Mouse (Mus musculus) limb, embryonic 11.5 days (tissue): ENCODE measurements around the gene Slc1a2. TPM values are rescaled to one million over a fixed set of nuclear protein-coding genes. Genes with fewer than 3 reads are reported as not detected.
A peak's percentile ranks its signal among the peaks of the same experiment; 100 is the strongest.

ENCODE experiments used
- ATAC-seq: fragments of 200-750 bp; cut with Nextera tagmentation; 2 replicates; pipeline ENCODE4 v1.8.0; 2017; ENCODE audit warnings: low read depth; ENCODE audit not compliant: insufficient number of reproducible peaks, low FRiP score, low TSS enrichment
- DNase-seq: peaks from one replicate; pipeline ENCODE4 v3.0.0-alpha.2; 2015; ENCODE audit warnings: low spot score
- H3K27ac ChIP-seq: fragments of 300-500 bp; sonication (generic); replicated peaks from 2 replicates; pipeline ENCODE4 v1.5.1; 2014; ENCODE audit warnings: low read depth, mild to moderate bottlenecking, low read length
- H3K27me3 ChIP-seq: fragments of 300-500 bp; sonication (generic); 2 replicates; pipeline ENCODE4 v1.6.1; 2014; ENCODE audit warnings: mild to moderate bottlenecking, low read length, mixed read lengths; ENCODE audit not compliant: control insufficient read depth, insufficient read depth
- H3K36me3 ChIP-seq: fragments of 300-500 bp; sonication (generic); 2 replicates; pipeline ENCODE4 v1.6.1; 2014; ENCODE audit warnings: mild to moderate bottlenecking, low read length, moderate library complexity, mixed read lengths; ENCODE audit not compliant: control insufficient read depth, insufficient read depth
- H3K4me1 ChIP-seq: fragments of 300-500 bp; sonication (generic); 2 replicates; pipeline ENCODE4 v1.6.1; 2014; ENCODE audit warnings: low read length, mixed read lengths; ENCODE audit not compliant: control insufficient read depth, insufficient read depth
- H3K4me2 ChIP-seq: fragments of 300-500 bp; sonication (generic); 2 replicates; pipeline ENCODE4 v1.6.1; 2014; ENCODE audit warnings: low read depth, mild to moderate bottlenecking, moderate library complexity; ENCODE audit not compliant: severe bottlenecking
- H3K4me3 ChIP-seq: fragments of 300-500 bp; sonication (generic); 2 replicates; pipeline ENCODE4 v1.5.1; 2014; ENCODE audit warnings: low read depth, low read length
- H3K9ac ChIP-seq: fragments of 300-500 bp; sonication (generic); 2 replicates; pipeline ENCODE4 v1.6.1; 2014; ENCODE audit warnings: mild to moderate bottlenecking, low read length
- H3K9me3 ChIP-seq: fragments of 300-500 bp; sonication (generic); 2 replicates; pipeline ENCODE4 v1.6.1; 2016; ENCODE audit warnings: low read length; ENCODE audit not compliant: control insufficient read depth
- WGBS: fragments of 180-500 bp; shearing (Covaris S2); extraction: QIAGEN DNeasy Blood & Tissue Kit; methylation state at CpG from one replicate; pipeline ENCODE4 v1.1.7; 2014; 5-methylcytosine and 5-hydroxymethylcytosine counted together
- polyA plus RNA-seq: library from polyadenylated mRNA; unstranded; fragments of >200 nt; fragmentation: Nextera tagmentation; extraction: Ambion mirVana; gene quantifications from 2 replicates; pipeline ENCODE4 v1.2.1, GENCODE M21; 2014

Gene Slc1a2
- polyA plus RNA-seq, 1 experiment from 2014 or later, result 0.11 TPM

- H3K9me3 ChIP-seq, result no peaks in the 10 kb centered on the region
- H3K4me1 ChIP-seq, result no peaks in the 10 kb centered on the region
- H3K36me3 ChIP-seq, result no peaks in the 10 kb centered on the region
- DNase-seq (no peak), ATAC-seq (no peak)
- no peak overlapping the region for H3K4me3 ChIP-seq
- H3K4me2 ChIP-seq, result no peak overlapping the region
- no peak overlapping the region for H3K27ac ChIP-seq
- no peaks in the 10 kb centered on the region for H3K27me3 ChIP-seq
- H3K9ac ChIP-seq, result no peak overlapping the region
- WGBS, result 81% methylated on average over 7 of the region's 7 CpGs
Observed at GRCm38 (mm10) chr2:102712678-102713628, 54.5 kb downstream of the Slc1a2 start.

- Histone ChIP-seq H3K4me2 (no peak overlapping the region), H3K36me3 (no peaks in the 10 kb centered on the region), H3K27ac (no peak overlapping the region), H3K4me3 (no peak overlapping the region), H3K4me1 (no peaks in the 10 kb centered on the region), H3K27me3 (no peaks in the 10 kb centered on the region), H3K9me3 (no peaks in the 10 kb centered on the region), H3K9ac (no peak overlapping the region)
- WGBS, result 53% methylated on average over 2 of the region's 2 CpGs
- ATAC-seq, result peak; percentile 26; the same call in 1 of the 2 replicates
- DNase-seq, result no peak
Observed at GRCm38 (mm10) chr2:102714320-102714719, 55.9 kb downstream of the Slc1a2 start.

DNA sequence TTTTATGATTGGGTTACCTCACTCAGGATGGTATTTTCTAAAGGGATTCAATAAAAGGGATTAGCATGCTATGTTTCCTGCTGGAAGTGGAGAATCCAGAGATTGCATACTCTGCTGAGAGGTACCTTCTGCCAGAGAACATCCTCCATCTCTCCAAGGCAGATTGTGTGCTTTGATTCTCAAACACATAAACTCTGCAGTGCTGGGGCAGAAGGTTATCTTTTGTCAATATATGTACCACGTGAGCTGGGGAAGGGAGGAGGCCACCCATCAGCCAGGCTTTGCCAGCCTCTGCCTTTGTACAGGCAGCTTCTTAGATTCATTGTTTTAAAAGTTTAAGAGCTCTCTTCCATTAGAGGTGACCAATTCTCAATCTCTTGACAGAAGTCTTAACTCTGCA, 57.3 kb downstream of the Slc1a2 start:
- Histone ChIP-seq H3K4me3 (no peak overlapping the region), H3K36me3 (no peaks in the 10 kb centered on the region), H3K4me1 (no peaks in the 10 kb centered on the region), H3K27ac (no peak overlapping the region), H3K4me2 (no peak overlapping the region), H3K9me3 (no peaks in the 10 kb centered on the region), H3K9ac (no peak overlapping the region), H3K27me3 (no peaks in the 10 kb centered on the region)
- ATAC-seq, result no peak
- no peak for DNase-seq
- WGBS, result 48% methylated on average over 1 of the region's 1 CpGs

- no peaks in the 10 kb centered on the region for H3K36me3 ChIP-seq
- H3K9me3 ChIP-seq, result no peaks in the 10 kb centered on the region
- no peaks in the 10 kb centered on the region for H3K4me1 ChIP-seq
- no peak overlapping the region for H3K9ac ChIP-seq
- no peaks in the 10 kb centered on the region for H3K27me3 ChIP-seq
- H3K4me3 ChIP-seq, result no peak overlapping the region
- no peak overlapping the region for H3K4me2 ChIP-seq
- WGBS, result 82% methylated on average over 2 of the region's 2 CpGs
- DNase-seq (no peak), ATAC-seq (no peak)
- H3K27ac ChIP-seq, result no peak overlapping the region
Observed at GRCm38 (mm10) chr2:102721859-102722258, 63.4 kb downstream of the Slc1a2 start.

GRCm38 (mm10) chr2:102725054-102725453, 66.6 kb downstream of the Slc1a2 start:
- ATAC-seq, result no peak
- no peak overlapping the region for H3K4me2 ChIP-seq
- H3K36me3 ChIP-seq, result no peaks in the 10 kb centered on the region
- no peaks in the 10 kb centered on the region for H3K4me1 ChIP-seq
- no peak for DNase-seq
- H3K4me3 ChIP-seq, result no peak overlapping the region
- WGBS, result 74% methylated on average over 3 of the region's 3 CpGs
- no peak overlapping the region for H3K9ac ChIP-seq
- no peak overlapping the region for H3K27ac ChIP-seq
- no peaks in the 10 kb centered on the region for H3K27me3 ChIP-seq
- H3K9me3 ChIP-seq, result no peaks in the 10 kb centered on the region

- Histone ChIP-seq H3K4me3 (no peak overlapping the region), H3K4me1 (peaks cover 10% of the 10 kb centered on the region), H3K9me3 (no peaks in the 10 kb centered on the region), H3K9ac (no peak overlapping the region), H3K36me3 (no peaks in the 10 kb centered on the region), H3K4me2 (0 out of 2 replicates have a peak overlapping the region, but pooled peaks have one; percentile 25), H3K27ac (no peak overlapping the region), H3K27me3 (no peaks in the 10 kb centered on the region)
- 0 out of 2 replicates have a peak, but pooled peaks have one; percentile 39 for ATAC-seq
- DNase-seq, result peak; percentile 32
- WGBS, result 48% methylated on average over 5 of the region's 5 CpGs
Observed at GRCm38 (mm10) chr2:102730386-102730785, 71.9 kb downstream of the Slc1a2 start.

GRCm38 (mm10) chr2:102730788-102731187, 72.3 kb downstream of the Slc1a2 start:
- H3K27ac ChIP-seq, result no peak overlapping the region

DNA sequence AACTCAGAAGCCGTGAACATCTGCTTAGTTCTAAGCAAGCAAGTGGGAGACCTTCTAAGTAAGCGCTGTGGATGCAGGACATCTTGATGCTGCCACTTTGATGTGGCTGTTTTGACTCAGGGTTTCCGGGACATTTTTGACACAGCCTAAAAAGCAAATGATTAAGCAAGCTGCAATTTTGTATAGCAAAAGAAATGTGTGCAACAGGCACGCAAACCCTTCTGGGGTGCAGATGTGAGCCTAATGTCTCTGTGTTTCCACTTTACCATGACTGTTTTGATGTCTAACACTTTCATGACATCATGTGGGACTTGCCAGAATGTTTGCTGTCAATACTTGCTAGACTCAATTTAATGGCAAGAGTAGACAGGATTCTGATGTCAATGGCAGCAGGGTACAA, 74.7 kb downstream of the Slc1a2 start:
- DNase-seq (no peak), ATAC-seq (no peak)
- H3K4me2 ChIP-seq, result no peak overlapping the region
- no peak overlapping the region for H3K9ac ChIP-seq
- no peak overlapping the region for H3K4me3 ChIP-seq
- H3K27me3 ChIP-seq, result no peaks in the 10 kb centered on the region
- no peaks in the 10 kb centered on the region for H3K36me3 ChIP-seq
- no peak overlapping the region for H3K27ac ChIP-seq
- 79% methylated on average over 4 of the region's 4 CpGs for WGBS
- H3K9me3 ChIP-seq, result no peaks in the 10 kb centered on the region
- H3K4me1 ChIP-seq, result peaks cover 10% of the 10 kb centered on the region

More at GRCm38 (mm10) chr2:102730788-102731187, 72.3 kb downstream of the Slc1a2 start:
- Histone ChIP-seq H3K4me1 (peaks cover 10% of the 10 kb centered on the region), H3K9me3 (no peaks in the 10 kb centered on the region), H3K9ac (no peak overlapping the region), H3K4me3 (no peak overlapping the region), H3K4me2 (0 out of 2 replicates have a peak overlapping the region, but pooled peaks have one; percentile 25), H3K27me3 (no peaks in the 10 kb centered on the region), H3K36me3 (no peaks in the 10 kb centered on the region)
- no peak for ATAC-seq
- 10% methylated on average over 8 of the region's 8 CpGs for WGBS
- DNase-seq, result peak; percentile 44
